Mouse (Mus musculus): ENCODE data around the gene Proser1. TPM values are rescaled to one million over a fixed set of nuclear protein-coding genes. Genes with fewer than 3 reads are reported as not detected.

Gene Proser1
- 18.5 and 23.5 TPM in 2 replicates for polyA plus RNA-seq (2012; rRNA removed)

GRCm38 (mm10) chr3:53463046-53463764, at the start of gene Proser1, which contains the start of gene Nhlrc3:
Gene Proser1, plus strand, starts transcription at chr3:53463666.
Gene Nhlrc3, minus strand, starts transcription at chr3:53463332.

GRCm38 (mm10) chr3:53488353-53488752, 24.9 kb downstream of the Proser1 start, which contains the start of gene Stoml3:
Gene Stoml3, plus strand, starts transcription at chr3:53488653.

Other genes with a start within 250 kb of the Proser1 start
- 9.7 and 11.4 TPM in 2 replicates for gene Nhlrc3, start 334 bp upstream of the Proser1 start, polyA plus RNA-seq (2012; rRNA removed)
- gene Stoml3, start 25.0 kb downstream of the Proser1 start, polyA plus RNA-seq (2012; rRNA removed), result 0.05 and 0.09 TPM in 2 replicates
- gene Frem2, start 193.7 kb downstream of the Proser1 start, polyA plus RNA-seq (2012; rRNA removed), result 2.6 and 4.9 TPM in 2 replicates

Measured in central nervous system, embryonic 14 days (tissue).